Mouse (Mus musculus) frontal cortex, postnatal 25 days (tissue): Measurements from ENCODE around the gene Rps6ka1.

Source experiments
- DNase-seq, 2 experiments: peaks; one replicate each; pipeline ENCODE4 v3.0.0; 2022; ENCODE audit warnings: low spot score in 2 of 2

Gene Rps6ka1

GRCm38 (mm10) chr4:133897431-133897891, 9.9 kb upstream of the Rps6ka1 start:
- no peak for DNase-seq

- DNase-seq = no peak
These were observed 9.4 kb upstream of the Rps6ka1 start for GRCm38 (mm10) chr4:133896984-133897383.

GRCm38 (mm10) chr4:133896002-133896401, 8.4 kb upstream of the Rps6ka1 start:
- DNase-seq = no peak

- DNase-seq = no peak
These were observed 348 bp downstream of the Rps6ka1 start for GRCm38 (mm10) chr4:133887249-133887648.

GRCm38 (mm10) chr4:133885991-133886501, 1.6 kb downstream of the Rps6ka1 start:
- no peak for DNase-seq

GRCm38 (mm10) chr4:133885331-133885730, 2.3 kb downstream of the Rps6ka1 start:
- DNase-seq = no peak

GRCm38 (mm10) chr4:133884888-133885287, 2.7 kb downstream of the Rps6ka1 start:
- DNase-seq = no peak

GRCm38 (mm10) chr4:133884127-133884753, 3.4 kb downstream of the Rps6ka1 start:
- DNase-seq = no peak

GRCm38 (mm10) chr4:133881851-133882250, 5.7 kb downstream of the Rps6ka1 start:
- DNase-seq = no peak

GRCm38 (mm10) chr4:133881399-133881798, 6.2 kb downstream of the Rps6ka1 start:
- DNase-seq = no peak

- DNase-seq = no peak
These were observed 8.3 kb downstream of the Rps6ka1 start for GRCm38 (mm10) chr4:133879145-133879902.

GRCm38 (mm10) chr4:133877850-133878755, 9.5 kb downstream of the Rps6ka1 start:
- no peak for DNase-seq

GRCm38 (mm10) chr4:133874865-133875517, 12.6 kb downstream of the Rps6ka1 start:
- no peak for DNase-seq

- no peak for DNase-seq
These were observed 13.4 kb downstream of the Rps6ka1 start for GRCm38 (mm10) chr4:133873926-133874864.

GRCm38 (mm10) chr4:133873431-133873851, 14.2 kb downstream of the Rps6ka1 start:
- no peak for DNase-seq

- no peak for DNase-seq
These were observed 14.7 kb downstream of the Rps6ka1 start for GRCm38 (mm10) chr4:133872812-133873300.

GRCm38 (mm10) chr4:133872222-133872811, 15.3 kb downstream of the Rps6ka1 start:
- DNase-seq = no peak

GRCm38 (mm10) chr4:133865231-133865630, 22.4 kb downstream of the Rps6ka1 start:
- no peak for DNase-seq

- no peak for DNase-seq
These were observed 23.1 kb downstream of the Rps6ka1 start for GRCm38 (mm10) chr4:133864380-133864981.
